Mouse (Mus musculus) Muller cell, postnatal 12 days (primary cell): Measurements from ENCODE around the gene Pdx1.

ENCODE experiments used
- DNase-seq: peaks from one replicate; pipeline ENCODE4 v3.0.0-alpha.2; 2015; ENCODE audit errors: inconsistent ontology term

Gene Pdx1

GRCm38 (mm10) chr5:147308451-147308850, 38.7 kb downstream of the Pdx1 start:
- DNase-seq: no peak

- no peak for DNase-seq
Observed at GRCm38 (mm10) chr5:147309786-147310185, 40.0 kb downstream of the Pdx1 start.

GRCm38 (mm10) chr5:147312830-147313685, 43.3 kb downstream of the Pdx1 start:
- DNase-seq: no peak

GRCm38 (mm10) chr5:147314646-147315431, 45.1 kb downstream of the Pdx1 start:
- peak; percentile 83 for DNase-seq

- DNase-seq: no peak
Observed at GRCm38 (mm10) chr5:147315432-147316075, 45.8 kb downstream of the Pdx1 start.

GRCm38 (mm10) chr5:147317321-147317720, 47.6 kb downstream of the Pdx1 start:
- no peak for DNase-seq

GRCm38 (mm10) chr5:147317991-147318390, 48.2 kb downstream of the Pdx1 start:
- DNase-seq: no peak

GRCm38 (mm10) chr5:147319653-147320052, 49.9 kb downstream of the Pdx1 start:
- peak; percentile 35 for DNase-seq

GRCm38 (mm10) chr5:147322183-147322582, 52.4 kb downstream of the Pdx1 start, which contains the start of gene Urad:
Gene Urad (minus strand): TSS chr5:147322440.
- no peak for DNase-seq

- peak; percentile 49 for DNase-seq
Observed at GRCm38 (mm10) chr5:147323237-147323917, 53.6 kb downstream of the Pdx1 start.
